Mouse (Mus musculus) megakaryocyte, embryonic 14.5 days (primary cell): ENCODE data around the gene Urah. TPM values are rescaled to one million over a fixed set of nuclear protein-coding genes. Genes with fewer than 3 reads are reported as not detected.

ENCODE experiments used
- H3K27me3 ChIP-seq: replicated peaks from 2 replicates; pipeline ENCODE3; 2012; ENCODE audit warnings: inconsistent platforms
- H3K36me3 ChIP-seq: replicated peaks from 2 replicates; pipeline ENCODE3; 2012; ENCODE audit warnings: low read length, inconsistent platforms, mixed read lengths
- H3K4me1 ChIP-seq: 2 replicates; pipeline ENCODE4 v1.6.1; 2012; ENCODE audit warnings: inconsistent platforms
- H3K4me3 ChIP-seq: replicated peaks from 2 replicates; pipeline ENCODE3; 2012; ENCODE audit warnings: moderate library complexity, mild to moderate bottlenecking, inconsistent platforms
- H3K9me3 ChIP-seq: 2 replicates; pipeline ENCODE4 v1.6.1; 2012; ENCODE audit warnings: inconsistent platforms
- FLI1 ChIP-seq: IDR thresholded peaks from 2 replicates; pipeline ENCODE4 v1.6.1; 2012; ENCODE audit warnings: low read length, inconsistent platforms, mixed read lengths
- GATA1 ChIP-seq: IDR thresholded peaks from 3 replicates; pipeline ENCODE4 v1.6.1; 2012; ENCODE audit warnings: mixed read lengths, low read length, inconsistent platforms, borderline replicate concordance
- polyA plus RNA-seq: library from polyadenylated mRNA; stranded (reverse); fragments of >175 nt; gene quantifications from 2 replicates; pipeline ENCODE4 v1.2.3, GENCODE M21; 2012; ENCODE audit warnings: low replicate concordance; ENCODE audit not compliant: insufficient read depth

The Urah gene
- polyA plus RNA-seq, 1 experiment = not detected

DNA sequence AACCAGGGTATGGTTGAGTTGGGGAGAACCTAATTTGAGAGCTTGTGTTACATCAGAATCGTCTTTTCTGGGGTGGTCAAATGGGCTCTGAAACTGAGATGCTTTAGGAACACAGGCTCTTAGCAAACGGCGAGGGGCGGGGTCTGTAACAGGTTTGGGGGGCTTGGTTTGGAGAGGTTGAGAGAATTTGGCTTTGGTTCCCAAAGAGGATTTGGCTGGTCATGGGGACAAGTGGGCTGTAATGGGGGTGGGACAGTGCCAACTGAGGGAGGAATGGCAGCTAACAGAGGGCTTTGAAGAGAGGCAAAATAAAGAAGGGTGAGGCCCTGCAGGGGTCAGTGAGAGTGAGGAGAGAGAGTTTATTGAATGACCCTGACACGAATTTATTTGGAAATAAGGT, 4.7 kb downstream of the Urah start:
- Histone ChIP-seq H3K27me3 (peaks cover 88% of the 10 kb centered on the region), H3K36me3 (no peaks in the 10 kb centered on the region), H3K4me1 (peaks cover 24% of the 10 kb centered on the region), H3K4me3 (no peak overlapping the region), H3K9me3 (no peaks in the 10 kb centered on the region)
- TF ChIP-seq FLI1 = no peak
- no peak for TF ChIP-seq GATA1

DNA sequence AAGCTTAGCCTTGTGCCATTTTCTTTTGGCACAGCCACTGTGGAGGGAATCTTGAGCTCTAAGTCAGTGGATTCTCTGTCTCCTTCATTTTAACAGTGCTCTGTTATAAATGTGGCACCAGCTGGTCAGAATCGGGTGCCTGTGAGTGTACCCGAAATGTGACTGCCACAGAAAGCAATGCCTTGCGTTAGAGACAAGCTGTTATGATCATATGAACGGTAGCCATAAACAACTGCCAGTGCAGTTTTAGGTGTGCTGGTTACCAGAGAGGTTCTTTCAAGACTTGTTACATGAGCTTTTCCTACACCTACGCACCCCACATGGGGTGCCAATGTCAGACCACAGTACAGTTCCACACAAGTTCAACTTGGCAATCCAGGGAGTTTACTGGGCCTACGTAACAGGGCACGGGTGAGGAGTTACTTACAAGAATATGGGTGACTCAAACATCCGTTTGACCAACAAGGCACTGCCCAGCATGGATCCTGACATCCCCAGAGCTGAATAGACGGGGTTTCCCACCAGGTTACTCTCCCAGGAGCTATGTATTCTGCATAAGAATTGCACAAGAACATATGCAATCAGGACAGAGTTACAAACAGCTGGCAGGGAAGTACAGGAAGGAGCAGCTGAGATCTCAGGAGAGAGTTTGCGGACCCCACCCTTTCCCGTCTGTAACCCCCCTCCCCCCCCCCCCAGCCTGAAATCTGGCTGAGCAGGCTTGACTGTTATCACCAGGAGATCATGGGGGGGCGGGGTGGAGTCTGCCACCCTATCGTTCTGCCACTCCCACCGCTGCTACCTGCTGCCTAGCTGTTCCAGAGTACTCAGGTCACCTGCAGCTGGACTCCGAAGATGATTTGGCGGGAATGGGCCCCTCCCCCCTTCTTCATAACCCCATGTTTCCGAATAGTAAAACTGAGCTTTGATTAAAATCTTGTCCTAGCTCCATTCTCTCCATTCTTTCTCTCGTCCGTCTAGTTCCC, 6.2 kb downstream of the Urah start:
- H3K36me3 ChIP-seq = no peaks in the 10 kb centered on the region
- H3K27me3 ChIP-seq = peaks cover 76% of the 10 kb centered on the region
- H3K9me3 ChIP-seq = no peaks in the 10 kb centered on the region
- no peak overlapping the region for H3K4me3 ChIP-seq
- no peak for TF ChIP-seq GATA1
- no peak for TF ChIP-seq FLI1
- H3K4me1 ChIP-seq = peaks cover 34% of the 10 kb centered on the region

DNA sequence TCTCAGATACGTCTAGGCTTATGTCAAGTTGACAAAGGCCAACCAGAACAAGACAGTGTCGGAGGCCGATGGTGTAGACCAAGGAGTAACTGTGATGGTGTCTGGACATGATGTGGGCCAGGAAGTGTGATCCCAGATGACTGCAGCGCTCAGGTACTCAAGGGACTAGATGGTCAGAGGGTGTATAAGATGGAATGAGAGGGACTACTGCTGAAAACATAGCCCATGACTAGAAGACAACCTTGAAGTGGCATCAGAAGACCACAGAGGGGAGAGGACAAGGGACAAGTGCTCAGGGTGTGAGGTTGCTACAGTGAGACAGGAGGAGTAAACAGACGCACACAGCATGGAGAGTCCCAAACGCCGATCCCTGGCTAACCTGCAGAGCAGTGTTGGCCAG, 9.0 kb downstream of the Urah start:
- peaks cover 47% of the 10 kb centered on the region for H3K4me1 ChIP-seq
- H3K36me3 ChIP-seq = no peaks in the 10 kb centered on the region
- H3K4me3 ChIP-seq = no peak overlapping the region
- H3K9me3 ChIP-seq = no peaks in the 10 kb centered on the region
- peaks cover 57% of the 10 kb centered on the region for H3K27me3 ChIP-seq
- TF ChIP-seq FLI1 = no peak
- TF ChIP-seq GATA1 = no peak

DNA sequence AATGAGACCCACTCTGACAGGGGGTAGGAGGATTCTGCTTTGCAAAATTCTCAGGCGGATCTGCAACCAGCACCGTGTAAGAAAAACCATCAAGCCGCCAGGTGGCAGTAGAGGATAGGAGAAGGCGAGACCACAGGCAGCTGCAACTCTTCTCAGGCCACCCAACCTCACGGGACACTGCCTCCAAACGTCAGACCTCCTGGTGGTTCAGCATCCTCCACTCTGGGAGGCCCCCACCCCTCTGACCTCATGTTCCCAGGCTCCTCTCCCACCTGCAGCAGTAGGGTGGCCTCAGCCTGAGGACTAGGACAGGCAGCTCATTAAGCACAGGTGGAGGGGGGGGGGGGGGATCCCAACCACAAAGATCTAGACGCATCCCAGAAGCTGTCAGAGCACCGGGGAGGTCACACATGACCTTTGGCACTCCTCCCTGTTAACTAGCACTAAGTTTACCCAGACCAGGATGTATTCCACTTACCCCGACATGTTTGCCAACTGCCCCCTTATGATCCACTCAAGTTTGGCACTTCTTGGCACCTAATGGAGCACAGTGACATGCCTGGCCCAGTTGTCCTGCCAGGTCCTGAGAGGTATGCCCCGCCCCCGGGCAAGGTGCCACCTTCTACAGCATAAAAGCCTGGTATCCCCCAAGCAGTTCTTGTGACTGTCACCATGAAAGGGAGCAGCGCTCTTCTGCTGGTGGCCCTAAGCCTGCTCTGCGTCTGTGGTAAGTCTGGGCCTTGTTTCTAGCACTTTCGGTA, 10.3 kb downstream of the Urah start, which contains the start of gene Scgb1c1:
Gene Scgb1c1, plus strand, starts transcription at position 643 of the 761 bp plus-strand sequence.
- TF ChIP-seq GATA1 (no peak), FLI1 (no peak)
- Histone ChIP-seq H3K4me3 (peak within 1 kb of the TSS; percentile 83), H3K36me3 (peaks cover 1% of the 10 kb centered on the region), H3K4me1 (peaks cover 51% of the 10 kb centered on the region), H3K9me3 (no peaks in the 10 kb centered on the region), H3K27me3 (peaks cover 46% of the 10 kb centered on the region)

DNA sequence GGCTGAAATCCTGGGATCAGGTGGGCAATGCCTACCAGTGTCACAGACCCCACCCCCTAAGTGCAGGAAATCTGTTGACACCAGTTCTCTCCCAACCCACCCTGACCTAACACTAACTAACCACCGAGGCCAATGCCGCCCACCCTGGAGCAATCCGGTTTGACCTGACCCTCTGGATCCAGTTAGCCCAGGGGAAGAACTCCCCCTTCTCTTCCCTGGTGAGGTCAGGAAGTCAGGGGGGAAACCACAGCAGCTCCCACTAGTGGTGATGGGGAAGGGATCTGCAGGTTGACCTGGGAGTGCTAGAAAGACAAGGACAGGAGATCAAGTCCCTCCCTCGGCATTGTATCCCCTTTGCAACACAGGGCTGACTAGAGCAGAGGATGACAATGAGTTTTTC, 10.9 kb downstream of the Urah start:
- TF ChIP-seq FLI1 = no peak
- no peak for TF ChIP-seq GATA1
- Histone ChIP-seq H3K4me1 (peaks cover 57% of the 10 kb centered on the region), H3K4me3 (peak overlapping the region; percentile 15), H3K9me3 (no peaks in the 10 kb centered on the region), H3K36me3 (peaks cover 7% of the 10 kb centered on the region), H3K27me3 (peaks cover 40% of the 10 kb centered on the region)

DNA sequence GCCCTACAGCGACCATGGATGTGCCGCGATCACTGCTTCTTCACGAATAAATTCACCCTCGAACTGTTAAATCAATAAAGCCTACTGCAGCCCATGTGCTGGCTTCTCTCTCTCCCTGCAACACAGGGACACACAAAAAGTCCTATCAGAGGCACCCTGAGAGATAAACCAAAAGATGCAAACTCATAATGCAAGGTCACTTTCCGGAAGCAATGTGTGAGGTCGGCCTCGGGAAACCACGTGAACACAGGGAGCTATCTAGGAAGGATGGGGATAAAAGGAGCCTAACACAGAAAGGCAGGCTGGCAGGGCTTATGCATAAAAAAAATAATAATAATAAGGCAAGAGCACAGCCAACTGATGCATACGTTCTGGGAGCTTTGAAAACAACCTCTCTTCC, 11.9 kb downstream of the Urah start:
- peaks cover 59% of the 10 kb centered on the region for H3K4me1 ChIP-seq
- TF ChIP-seq GATA1 = no peak
- TF ChIP-seq FLI1 = no peak
- H3K4me3 ChIP-seq = peak overlapping the region; percentile 83
- no peaks in the 10 kb centered on the region for H3K9me3 ChIP-seq
- H3K27me3 ChIP-seq = peaks cover 30% of the 10 kb centered on the region
- peaks cover 15% of the 10 kb centered on the region for H3K36me3 ChIP-seq

DNA sequence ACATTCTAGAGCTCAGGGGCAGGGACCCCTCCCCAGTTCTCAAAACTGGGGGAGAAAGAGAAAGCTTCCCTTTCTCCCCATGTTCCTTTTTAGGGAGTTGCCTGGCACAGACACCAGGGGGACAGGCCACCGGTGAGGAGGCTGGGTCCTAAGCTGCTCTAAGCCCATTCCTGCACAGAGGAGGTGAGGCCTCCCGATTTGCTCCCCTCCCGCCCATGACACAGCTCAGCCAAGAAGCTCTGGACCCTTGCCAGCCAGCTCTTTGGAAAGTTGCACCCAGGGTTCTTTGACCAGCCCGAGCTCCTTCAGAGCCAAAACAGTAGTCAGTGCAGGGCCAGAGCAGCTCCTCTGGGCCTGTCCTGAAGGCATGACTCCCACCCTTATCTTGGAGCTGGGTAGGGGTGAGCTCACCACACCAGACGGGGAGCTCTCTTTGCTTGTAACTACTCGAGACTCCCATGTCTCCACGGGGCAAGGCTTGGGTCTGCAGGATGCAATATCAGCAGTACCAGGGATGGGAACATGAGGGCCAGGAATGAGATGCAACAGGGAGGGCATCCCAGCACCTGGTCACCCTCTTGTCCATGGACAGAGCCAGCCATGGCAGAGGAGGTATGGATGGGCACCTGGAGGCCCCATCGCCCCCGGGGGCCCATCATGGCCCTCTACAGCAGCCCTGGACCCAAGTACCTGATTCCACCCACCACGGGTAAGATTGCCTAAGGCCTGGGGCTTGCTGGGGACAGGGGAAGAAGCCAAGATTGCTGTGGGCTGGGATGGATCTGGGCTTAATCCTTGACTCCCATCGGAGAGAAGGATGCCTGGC, 13.2 kb downstream of the Urah start, which contains the start of gene Odf3:
Gene Odf3, plus strand, starts transcription at position 51 of the 826 bp plus-strand sequence.
- Histone ChIP-seq H3K4me3 (peak within 1 kb of the TSS; percentile 33), H3K9me3 (no peaks in the 10 kb centered on the region), H3K4me1 (peaks cover 70% of the 10 kb centered on the region), H3K27me3 (peaks cover 21% of the 10 kb centered on the region), H3K36me3 (peaks cover 28% of the 10 kb centered on the region)
- TF ChIP-seq GATA1 (no peak), FLI1 (no peak)

DNA sequence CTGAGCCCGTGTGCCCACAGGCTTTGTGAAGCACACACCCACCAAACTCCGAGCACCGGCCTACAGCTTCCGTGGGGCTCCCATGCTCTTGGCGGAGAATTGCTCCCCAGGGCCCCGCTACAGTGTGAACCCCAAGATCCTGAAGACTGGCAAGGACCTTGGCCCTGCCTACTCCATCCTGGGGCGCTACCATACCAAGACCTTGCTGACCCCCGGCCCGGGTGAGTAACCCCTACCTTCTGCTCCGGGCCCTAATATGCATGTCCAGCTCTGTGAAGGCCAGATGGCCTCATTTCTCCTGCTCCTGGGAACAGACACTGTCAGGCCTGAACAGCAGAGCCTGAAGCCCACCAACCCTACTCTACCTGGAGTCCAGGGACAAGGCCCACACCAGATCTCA, 13.8 kb downstream of the Urah start:
- H3K4me1 ChIP-seq = peaks cover 76% of the 10 kb centered on the region
- TF ChIP-seq GATA1 (no peak), FLI1 (no peak)
- H3K4me3 ChIP-seq = no peak overlapping the region
- H3K27me3 ChIP-seq = peaks cover 14% of the 10 kb centered on the region
- H3K9me3 ChIP-seq = no peaks in the 10 kb centered on the region
- peaks cover 34% of the 10 kb centered on the region for H3K36me3 ChIP-seq

DNA sequence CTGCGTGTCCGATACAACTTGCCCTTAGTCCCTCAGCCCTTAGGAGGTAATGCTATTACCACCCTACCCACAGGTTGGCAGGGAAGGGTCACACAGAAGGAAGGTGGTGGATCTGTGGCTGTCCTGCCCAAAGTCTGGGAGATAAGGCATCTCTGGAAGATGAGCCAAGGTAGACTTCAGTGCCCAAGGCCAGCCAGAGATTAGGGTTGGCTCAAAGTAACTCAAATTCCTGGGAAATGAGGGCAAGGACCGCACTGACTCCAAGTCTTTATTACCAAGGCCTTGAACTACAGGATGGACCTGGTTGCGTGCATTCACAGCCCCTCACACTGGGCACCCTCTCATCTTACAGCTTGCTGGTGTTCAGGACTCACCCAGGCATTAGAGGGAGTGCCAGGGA, 17.1 kb downstream of the Urah start:
- Histone ChIP-seq H3K36me3 (peaks cover 51% of the 10 kb centered on the region), H3K4me3 (no peak overlapping the region), H3K4me1 (peaks cover 76% of the 10 kb centered on the region), H3K27me3 (peaks cover 3% of the 10 kb centered on the region), H3K9me3 (no peaks in the 10 kb centered on the region)
- TF ChIP-seq GATA1 (no peak), FLI1 (no peak)
